Mouse (Mus musculus) bone marrow, adult 2 months (tissue): ENCODE data around the gene Adgra3.

Experiments
- CTCF ChIP-seq: fragments of 200-500 bp; IDR thresholded peaks from 2 replicates; pipeline ENCODE4 v1.5.1; 2011; ENCODE audit warnings: low read length, control low read depth; ENCODE audit not compliant: control insufficient read depth, insufficient read depth
- POLR2A ChIP-seq: fragments of 200-500 bp; IDR thresholded peaks from 2 replicates; pipeline ENCODE4 v1.6.1; 2011; ENCODE audit warnings: low read depth, mild to moderate bottlenecking, control low read depth, low read length, borderline replicate concordance; ENCODE audit not compliant: control insufficient read depth

DNA sequence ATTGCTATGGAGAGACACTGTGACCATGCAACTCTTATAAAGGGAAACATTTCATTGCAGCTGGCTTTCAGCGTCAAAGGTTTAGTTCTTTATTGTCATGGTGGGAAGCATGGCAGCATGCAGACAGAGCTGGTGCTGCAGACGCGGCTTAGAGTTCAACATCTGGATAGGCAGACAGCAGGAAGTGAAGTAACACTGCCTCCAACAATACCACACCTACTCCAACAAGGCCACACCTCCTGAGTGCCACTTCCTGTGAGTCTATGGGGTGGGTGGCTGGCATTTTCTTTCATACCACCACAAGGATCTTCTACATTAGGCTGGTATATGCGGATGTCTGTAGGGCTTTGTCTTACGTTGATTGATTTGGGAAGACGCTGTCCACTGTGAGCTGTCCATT lies 29.1 kb downstream of the Adgra3 start:
- TF ChIP-seq POLR2A (no peak), CTCF (no peak)
